Mouse (Mus musculus): ENCODE measurements around the gene Ltf.

DNA sequence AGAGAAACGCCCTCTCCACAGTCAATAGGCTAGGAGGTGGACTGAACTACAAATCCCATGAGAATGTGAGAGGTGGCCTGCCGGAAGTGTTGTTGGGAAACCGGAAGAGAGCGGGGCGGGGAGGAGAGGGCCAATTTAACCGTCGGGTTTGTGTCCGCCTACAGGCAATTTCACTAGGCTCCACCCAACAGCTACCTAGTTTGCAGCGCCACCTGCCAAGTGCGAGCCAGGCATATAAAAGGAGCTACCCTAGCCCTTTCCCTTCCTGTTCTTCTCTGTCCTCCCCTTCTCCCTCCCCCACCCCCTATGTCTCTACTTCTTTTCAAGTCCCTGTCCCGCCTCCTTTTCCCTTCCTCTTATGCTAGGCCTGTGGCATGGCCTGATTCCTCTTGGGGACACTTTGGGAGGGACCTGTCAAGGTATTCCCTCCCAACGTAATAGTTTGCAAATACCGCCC lies 24.3 kb upstream of the Ltf start:
- TF ChIP-seq EP300 (IDR thresholded peaks at IDR 0.05; ENCODE audit: low read depth in 1 of 2, low read length in 2 of 2) (no peak), GATA1 (IDR thresholded peaks at IDR 0.05; ENCODE audit: low read depth, low read length) (no peak), MAFK (IDR thresholded peaks at IDR 0.05; ENCODE audit: borderline replicate concordance, low read depth, low read length) (no peak), CHD2 (IDR thresholded peaks at IDR 0.05; ENCODE audit: low read length) (no peak), CTCF (IDR thresholded peaks at IDR 0.05 in 2 of 3, conservative IDR thresholded peaks at IDR 0.05 in 1 of 3; ENCODE audit: control insufficient read depth in 1 of 3, insufficient read depth in 1 of 3, low read depth in 2 of 3, low read length in 3 of 3, poor library complexity in 1 of 3, severe bottlenecking in 1 of 3) (peak in 1 of 3 experiments; percentile 3; a peak in 1 of 6 replicates), SIN3A (IDR thresholded peaks at IDR 0.05; ENCODE audit: low read length) (no peak), TCF12 (IDR thresholded peaks at IDR 0.05; ENCODE audit: low read depth, low read length) (no peak), E2F4 (IDR thresholded peaks at IDR 0.05; ENCODE audit: borderline replicate concordance, low read depth, low read length) (no peak), POLR2A (IDR thresholded peaks at IDR 0.05; ENCODE audit: control insufficient read depth in 1 of 2, insufficient read depth in 1 of 2, low read depth in 1 of 2, low read length in 2 of 2, poor library complexity in 1 of 2) (no peak)

Measured in MEL (cell line).